Mouse (Mus musculus) liver (tissue): Measurements from ENCODE around the gene Mstn.

Experiments used
- DNase-seq: peaks from one replicate; pipeline ENCODE4 v3.0.0-alpha.2; 2020; ENCODE audit warnings: mixed read lengths

Gene Mstn

DNA sequence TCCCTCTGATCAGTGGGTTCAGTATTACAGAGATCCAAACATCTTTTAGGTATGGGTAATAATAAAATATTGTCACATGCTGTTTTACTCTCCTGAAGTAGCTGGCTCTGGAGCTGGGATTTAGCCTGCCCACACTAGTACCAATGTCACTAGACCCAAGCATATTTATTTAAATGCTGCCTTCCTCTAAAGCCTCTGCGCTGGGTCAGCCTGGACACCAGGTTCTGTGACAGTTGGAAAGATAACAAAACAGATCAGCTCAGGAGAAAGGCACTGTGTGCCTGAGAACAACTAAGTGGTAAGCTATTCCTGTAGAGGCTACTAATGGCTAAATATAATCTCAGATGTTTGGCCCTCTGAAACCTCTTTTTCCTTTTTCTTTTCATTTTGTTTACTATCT lies 49.1 kb downstream of the Mstn start:
- no peak for DNase-seq
